Mouse (Mus musculus) heart, adult 2 months (tissue): ENCODE measurements around the gene Kmt5a. TPM values are rescaled to one million over a fixed set of nuclear protein-coding genes. Genes with fewer than 3 reads are reported as not detected.

Experiments
- DNase-seq, 2 experiments: peaks; one replicate each; pipeline ENCODE4 v3.0.0; 2021
- H3K27ac ChIP-seq: fragments of 200-600 bp; 2 replicates; pipeline ENCODE4 v1.8.1; 2022
- H3K27me3 ChIP-seq: fragments of 200-500 bp; 2 replicates; pipeline ENCODE4 v1.6.1; 2012; ENCODE audit warnings: mild to moderate bottlenecking, low read length, inconsistent platforms, mixed read lengths; ENCODE audit not compliant: control insufficient read depth, insufficient read depth
- H3K36me3 ChIP-seq: fragments of 200-500 bp; 2 replicates; pipeline ENCODE4 v1.6.1; 2012; ENCODE audit warnings: low read length, inconsistent platforms; ENCODE audit not compliant: control insufficient read depth, insufficient read depth
- H3K4me1 ChIP-seq: fragments of 200-500 bp; 2 replicates; pipeline ENCODE4 v1.6.1; 2011; ENCODE audit warnings: low read length; ENCODE audit not compliant: control insufficient read depth, insufficient read depth
- H3K4me3 ChIP-seq: fragments of 200-600 bp; 2 replicates; pipeline ENCODE4 v1.8.1; 2022
- H3K79me2 ChIP-seq: fragments of 200-500 bp; replicated peaks from 2 replicates; pipeline ENCODE4 v1.6.1; 2012; ENCODE audit warnings: mild to moderate bottlenecking, inconsistent platforms, low read length, moderate library complexity, mixed read lengths; ENCODE audit not compliant: control insufficient read depth, insufficient read depth
- H3K9ac ChIP-seq: fragments of 200-500 bp; 2 replicates; pipeline ENCODE4 v1.6.1; 2012; ENCODE audit warnings: low read depth, mild to moderate bottlenecking, control low read depth, inconsistent platforms, low read length, mixed read lengths
- CTCF ChIP-seq: fragments of 200-600 bp; IDR thresholded peaks from 2 replicates; pipeline ENCODE4 v1.8.1; 2022; ENCODE audit warnings: antibody characterized with exemption, mild to moderate bottlenecking, moderate library complexity
- EP300 ChIP-seq: fragments of 200-500 bp; IDR thresholded peaks from 2 replicates; pipeline ENCODE4 v1.6.1; 2011; ENCODE audit warnings: low read depth, low read length, control low read depth; ENCODE audit not compliant: insufficient read depth
- POLR2A ChIP-seq: fragments of 200-500 bp; IDR thresholded peaks from 2 replicates; pipeline ENCODE4 v1.6.1; 2011; ENCODE audit warnings: mild to moderate bottlenecking, low read depth, low read length, control low read depth; ENCODE audit not compliant: insufficient read depth
- whole genome bisulfite sequencing: fragments of 180-500 bp; shearing (Covaris S2); methylation state at CpG from one replicate; pipeline ENCODE4 v1.1.7; 2018; 5-methylcytosine and 5-hydroxymethylcytosine counted together
- intact Hi-C: fragments of 180-260 bp; cut with DNase I; formaldehyde crosslinking; loops from one replicate; pipeline ENCODE4 v1.15.1; 2025
- polyA plus RNA-seq: library from polyadenylated mRNA; depleted of rRNA; stranded (reverse); fragments of >200 nt; gene quantifications from 2 replicates; pipeline ENCODE4 v1.2.3, GENCODE M21; 2012
- total RNA-seq, 2 experiments: library from RNA; stranded (reverse); gene quantifications; 2 replicates each; pipeline ENCODE4 v1.2.3; 2021

Kmt5a gene
- total and polyA plus RNA-seq, 3 experiments = 136 to 210 (median 191) TPM

DNA sequence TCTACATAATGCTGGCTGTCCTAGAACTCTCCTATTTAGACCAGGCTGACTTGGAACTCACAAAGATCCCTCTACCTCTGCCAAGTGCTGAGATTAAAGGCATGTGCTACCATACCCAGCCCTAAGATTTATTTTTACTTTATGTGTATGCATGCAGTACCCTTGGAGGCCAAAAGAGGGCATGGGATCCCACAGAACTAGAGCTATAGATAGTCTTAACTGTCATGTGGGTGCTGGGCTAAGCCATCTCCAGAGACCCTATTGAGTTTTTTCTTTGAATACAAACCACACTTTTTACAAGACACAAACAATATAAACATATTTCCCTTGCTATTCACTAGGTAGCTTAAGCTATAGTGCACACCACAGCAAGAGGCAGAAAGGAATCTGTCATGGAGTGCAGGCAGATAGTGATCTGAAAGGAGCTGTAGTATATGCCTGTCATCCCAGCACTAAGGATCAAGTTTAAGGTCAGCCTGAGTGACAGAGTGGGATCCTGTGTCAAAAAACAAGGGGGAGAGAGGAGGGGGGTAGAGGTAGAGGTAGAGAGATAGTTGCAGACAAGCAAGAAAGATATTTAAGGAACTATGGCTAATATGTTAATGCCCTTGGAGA lies 7.2 kb upstream of the Kmt5a start:
- Histone ChIP-seq H3K4me1 (no peaks in the 10 kb centered on the region), H3K9ac (peak overlapping the region; percentile 37; the same call in 1 of the 2 replicates), H3K27ac (no peak overlapping the region), H3K79me2 (no peaks in the 10 kb centered on the region), H3K27me3 (no peaks in the 10 kb centered on the region), H3K4me3 (no peak overlapping the region), H3K36me3 (no peaks in the 10 kb centered on the region)
- intact Hi-C loops = loop anchor here (1.0 to 2.0 kb wide), 2 partner anchors 106 to 123 kb away; no protein-coding TSS in a partner anchor
- TF ChIP-seq POLR2A (no peak), EP300 (no peak), CTCF (peak; percentile 95; the same call in 1 of the 2 replicates)
- DNase-seq = peak; percentile 66 to 71

GRCm38 (mm10) chr5:124433048-124433447 lies 6.7 kb upstream of the Kmt5a start:
- Histone ChIP-seq H3K79me2 (no peaks in the 10 kb centered on the region), H3K4me3 (no peak overlapping the region), H3K9ac (no peak overlapping the region), H3K4me1 (no peaks in the 10 kb centered on the region), H3K27ac (no peak overlapping the region), H3K36me3 (no peaks in the 10 kb centered on the region), H3K27me3 (no peaks in the 10 kb centered on the region)
- TF ChIP-seq EP300 (no peak), POLR2A (no peak), CTCF (no peak)
- intact Hi-C loops = loop anchor here (2.0 kb wide), 1 partner anchor 106 kb away; no protein-coding TSS in a partner anchor
- 69% methylated on average over 2 of the region's 2 CpGs for WGBS
- no peak for DNase-seq

- H3K27me3 ChIP-seq = no peaks in the 10 kb centered on the region
These were observed 1.5 kb upstream of the Kmt5a start for GRCm38 (mm10) chr5:124438229-124438628.

GRCm38 (mm10) chr5:124438746-124439145 lies 984 bp upstream of the Kmt5a start:
- TF ChIP-seq EP300 (no peak), CTCF (no peak)
- WGBS = 54% methylated on average over 5 of the region's 5 CpGs
- Histone ChIP-seq H3K4me1 (peaks cover 1% of the 10 kb centered on the region; the same call in 1 of the 2 replicates), H3K27ac (peak overlapping the region; percentile 77), H3K9ac (no peak overlapping the region), H3K79me2 (no peaks in the 10 kb centered on the region), H3K36me3 (no peaks in the 10 kb centered on the region), H3K27me3 (no peaks in the 10 kb centered on the region), H3K4me3 (no peak overlapping the region)
- DNase-seq = no peak
- intact Hi-C loops = no loop called here

More at GRCm38 (mm10) chr5:124438229-124438628, 1.5 kb upstream of the Kmt5a start:
- Histone ChIP-seq H3K27ac (peak overlapping the region; percentile 77), H3K9ac (no peak overlapping the region), H3K79me2 (no peaks in the 10 kb centered on the region), H3K4me1 (peaks cover 1% of the 10 kb centered on the region; the same call in 1 of the 2 replicates), H3K4me3 (no peak overlapping the region), H3K36me3 (no peaks in the 10 kb centered on the region)
- peak; percentile 63 for TF ChIP-seq CTCF
- 0 out of 2 replicates have a peak, but pooled peaks have one; percentile 31 for TF ChIP-seq EP300
- TF ChIP-seq POLR2A = no peak
- 70% methylated on average over 5 of the region's 5 CpGs for WGBS
- intact Hi-C loops = no loop called here
- peak; percentile 26 to 48 for DNase-seq

DNA sequence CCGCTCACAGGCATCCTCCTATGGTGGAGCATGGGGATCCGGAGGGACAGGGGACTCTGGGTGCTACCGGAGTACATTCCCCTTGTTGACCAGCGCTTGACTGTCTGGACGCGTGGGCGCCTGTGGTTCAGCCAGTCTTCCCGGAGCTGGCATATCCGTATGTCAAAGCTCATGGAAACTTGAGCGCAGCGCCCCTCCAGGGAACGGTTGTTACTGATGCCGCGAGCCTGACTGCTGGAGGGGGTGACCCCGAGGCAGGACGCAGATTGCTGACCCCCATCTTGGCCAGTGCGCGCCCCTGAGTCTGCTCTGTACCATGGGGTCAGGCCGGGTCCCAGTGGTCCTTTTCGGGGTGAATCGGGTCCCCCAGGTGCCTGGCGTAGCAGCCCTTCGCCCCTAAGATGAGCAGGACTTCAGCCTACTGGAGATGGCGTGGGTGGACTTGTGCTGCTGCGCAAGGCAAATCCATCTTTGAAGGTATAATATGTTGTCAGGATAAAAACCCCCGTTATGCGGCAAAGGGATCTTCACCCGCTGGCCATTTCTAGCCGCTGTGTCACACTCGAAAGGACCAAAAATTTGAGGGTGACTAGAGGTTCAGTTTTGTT lies 468 bp downstream of the Kmt5a start:
- no peaks in the 10 kb centered on the region for H3K79me2 ChIP-seq
- WGBS = under 1% methylated on average over 30 of the region's 30 CpGs
- peaks cover 5% of the 10 kb centered on the region for H3K4me1 ChIP-seq
- peak; percentile 57 for TF ChIP-seq CTCF
- 0 out of 2 replicates have a peak, but pooled peaks have one; percentile 11 for TF ChIP-seq POLR2A
- 0 out of 2 replicates have a peak, but pooled peaks have one; percentile 14 for TF ChIP-seq EP300
- H3K36me3 ChIP-seq = no peaks in the 10 kb centered on the region
- intact Hi-C loops = loop anchor here (2.0 kb wide), 2 partner anchors 13 to 43 kb away; partner anchors contain the start of genes Sbno1 and Snrnp35
- H3K4me3 ChIP-seq = peak overlapping the region; percentile 68
- peak overlapping the region; percentile 76 for H3K9ac ChIP-seq
- peak overlapping the region; percentile 77 for H3K27ac ChIP-seq
- no peaks in the 10 kb centered on the region for H3K27me3 ChIP-seq
- no peak for DNase-seq

GRCm38 (mm10) chr5:124442628-124443027 lies 2.9 kb downstream of the Kmt5a start:
- 53% methylated on average over 2 of the region's 2 CpGs for WGBS
- TF ChIP-seq POLR2A (no peak), EP300 (no peak)
- intact Hi-C loops = no loop called here
- peaks cover 5% of the 10 kb centered on the region for H3K4me1 ChIP-seq
- no peaks in the 10 kb centered on the region for H3K27me3 ChIP-seq
- no peaks in the 10 kb centered on the region for H3K36me3 ChIP-seq
- H3K4me3 ChIP-seq = no peak overlapping the region
- no peak for DNase-seq
- H3K79me2 ChIP-seq = no peaks in the 10 kb centered on the region
- H3K9ac ChIP-seq = no peak overlapping the region
- no peak overlapping the region for H3K27ac ChIP-seq
